Mouse (Mus musculus): ENCODE measurements around the gene Mc3r.

DNA sequence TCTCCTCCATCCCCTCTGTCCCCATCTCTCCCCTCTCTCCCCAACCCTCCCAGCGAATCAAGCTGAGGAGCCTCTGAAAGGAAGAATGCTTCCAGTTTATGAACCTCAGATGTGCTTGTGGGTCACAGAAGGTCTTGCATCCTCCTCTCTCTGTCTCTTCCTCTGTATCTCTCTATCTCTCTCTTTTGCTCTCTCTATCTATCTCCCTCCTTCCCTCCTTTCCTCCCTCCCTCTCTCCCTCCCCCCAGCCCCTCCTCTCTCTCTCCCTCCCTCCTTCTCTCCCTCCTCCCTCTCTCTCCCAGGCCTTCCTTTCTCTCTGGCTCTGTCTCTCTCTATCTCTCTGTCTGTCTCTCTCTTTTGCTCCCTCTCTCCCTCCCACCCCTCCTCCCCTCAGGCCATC lies 50.2 kb downstream of the Mc3r start:
- TF ChIP-seq FLI1 (IDR thresholded peaks at IDR 0.05; ENCODE audit: low read length), result no peak
- TF ChIP-seq GATA1 (IDR thresholded peaks at IDR 0.05; ENCODE audit: borderline replicate concordance, low read length), result no peak
